Mouse (Mus musculus): Measurements from ENCODE around the gene Dcdc2b. TPM values are rescaled to one million over a fixed set of nuclear protein-coding genes. Genes with fewer than 3 reads are reported as not detected.
A peak's percentile ranks its signal among the peaks of the same experiment; 100 is the strongest.

The Dcdc2b gene
- total RNA-seq, 2 experiments from 2014 or later, result 1.2 TPM

- intact Hi-C loops (cut with DNase I), result no loop called here
- DNase-seq, result no peak
Observed at GRCm38 (mm10) chr4:129622120-129622802, 8.2 kb upstream of the Dcdc2b start.

GRCm38 (mm10) chr4:129621283-129621841 lies 7.3 kb upstream of the Dcdc2b start:
- peak in 1 of 2 experiments; percentile 44 for DNase-seq
- intact Hi-C loops (cut with DNase I), result no loop called here

DNA sequence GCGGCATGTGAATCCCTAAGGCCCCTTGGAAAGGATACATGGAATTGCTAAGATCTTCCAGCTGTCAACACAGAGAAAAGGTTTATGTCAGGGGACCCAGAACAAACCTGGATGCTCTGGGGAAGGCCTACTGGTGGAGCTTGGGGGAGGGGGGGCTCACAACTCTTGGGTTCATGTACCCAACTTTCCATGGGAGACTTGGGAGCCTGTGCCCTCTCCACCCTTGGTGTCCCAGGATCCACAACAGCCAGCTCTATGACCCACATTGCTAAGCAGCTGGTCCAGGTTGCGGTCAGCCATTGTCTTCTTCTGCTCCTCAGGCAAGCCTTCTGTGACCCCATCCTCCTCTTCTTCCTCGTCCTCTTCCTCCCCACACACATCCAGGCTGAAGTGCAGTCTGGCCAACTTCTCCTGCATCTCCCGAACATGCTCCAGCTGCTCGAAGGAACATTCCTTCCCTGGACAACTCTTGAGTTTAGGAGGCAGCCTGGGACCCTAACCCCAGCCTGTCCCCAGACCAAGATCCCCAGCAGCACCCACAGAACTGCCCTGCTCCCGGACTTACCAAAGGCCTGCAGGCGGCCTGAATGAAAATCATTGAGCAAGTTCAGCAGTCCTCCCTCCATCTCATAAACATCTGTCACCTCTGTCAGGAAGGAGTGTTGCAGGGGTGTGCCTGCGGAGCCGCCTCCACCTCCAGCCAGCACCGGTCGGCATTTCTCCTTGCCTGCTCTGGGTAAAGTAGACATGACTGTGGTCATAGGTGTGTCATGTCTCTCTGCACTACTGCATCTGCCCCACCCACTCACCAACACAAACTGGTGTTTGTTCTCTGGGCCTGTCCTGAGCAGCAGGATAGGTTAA lies 6.6 kb upstream of the Dcdc2b start:
- intact Hi-C loops (cut with DNase I), result no loop called here
- DNase-seq, result no peak

DNA sequence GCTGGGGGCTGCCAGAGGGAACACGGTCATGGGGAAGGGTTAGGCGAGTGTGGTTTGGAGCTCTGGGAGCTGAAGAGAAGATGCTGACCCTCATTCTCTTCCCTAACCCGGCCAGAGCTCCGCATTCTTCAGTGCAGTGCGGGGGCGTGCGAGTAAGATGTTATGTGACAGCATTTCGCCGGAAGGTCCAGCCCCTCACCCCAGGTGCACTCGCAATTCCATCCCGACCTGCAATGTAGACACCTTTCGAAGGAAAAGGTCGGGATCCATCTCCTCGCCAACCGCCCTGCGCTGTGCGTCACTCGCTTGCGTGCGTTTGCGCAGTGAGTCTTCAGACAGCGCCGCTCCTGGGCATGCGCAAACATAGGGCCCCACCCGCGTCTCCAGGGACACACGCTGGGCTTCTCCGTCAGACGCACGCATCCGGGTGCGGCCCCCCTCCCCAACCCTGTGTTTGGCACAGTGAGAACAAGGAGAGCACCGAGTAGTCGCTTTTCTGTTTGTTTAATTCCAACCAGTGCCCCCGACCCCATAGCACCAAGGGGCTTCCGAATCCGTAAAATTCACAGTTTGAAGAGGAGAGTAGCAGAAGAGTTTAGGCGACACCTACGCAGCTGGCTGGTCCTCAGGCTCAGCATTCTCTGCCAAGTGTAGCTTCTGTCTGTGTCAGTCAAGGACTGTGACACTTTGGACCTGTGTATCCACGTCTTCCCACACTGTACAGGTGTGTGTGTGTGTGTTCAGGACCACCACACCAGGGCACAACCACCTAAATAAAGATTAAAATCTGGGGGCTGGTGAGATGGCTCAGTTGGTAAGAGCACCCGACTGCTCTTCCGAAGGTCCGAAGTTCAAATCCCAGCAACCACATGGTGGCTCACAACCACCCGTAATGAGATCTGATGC lies 5.0 kb upstream of the Dcdc2b start, which contains the start of gene Iqcc:
Iqcc (minus strand) TSS at position 314 of the 906 bp plus-strand sequence.
- intact Hi-C loops (cut with DNase I), result no loop called here
- peak; percentile 96 to 97 for DNase-seq

GRCm38 (mm10) chr4:129618031-129618430 lies 4.0 kb upstream of the Dcdc2b start:
- intact Hi-C loops (cut with DNase I), result no loop called here
- DNase-seq, result no peak

GRCm38 (mm10) chr4:129617121-129617641 lies 3.1 kb upstream of the Dcdc2b start:
- intact Hi-C loops (cut with DNase I), result no loop called here
- no peak for DNase-seq

- intact Hi-C loops (cut with DNase I), result no loop called here
Observed at GRCm38 (mm10) chr4:129616631-129617030, 2.6 kb upstream of the Dcdc2b start.

DNA sequence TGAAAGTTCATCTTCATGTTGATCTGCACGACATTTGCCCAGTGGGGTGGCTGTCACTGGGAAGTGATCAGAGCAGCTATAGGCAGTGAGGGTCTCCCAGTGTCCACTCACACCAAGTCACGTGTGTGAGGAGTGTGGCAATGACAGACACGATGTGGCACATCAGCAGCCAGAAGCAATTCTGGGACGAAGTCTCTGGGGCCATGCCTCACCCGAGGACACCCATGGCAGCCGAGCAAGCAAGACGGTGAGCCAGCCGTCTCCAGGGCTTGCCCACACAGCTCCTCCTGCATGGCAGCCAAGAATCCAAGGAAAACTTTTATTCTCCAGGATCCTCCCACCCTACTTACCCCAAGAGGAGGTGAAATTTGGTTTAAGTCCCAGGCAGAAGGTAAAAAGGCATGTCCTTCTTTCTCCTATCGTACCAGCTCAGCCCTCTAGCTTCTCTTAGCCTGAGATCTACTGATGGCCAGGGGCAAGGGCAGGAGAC lies 1.8 kb upstream of the Dcdc2b start:
- intact Hi-C loops (cut with DNase I), result no loop called here
- DNase-seq, result no peak

More at GRCm38 (mm10) chr4:129616631-129617030, 2.6 kb upstream of the Dcdc2b start:
- DNase-seq, result no peak

GRCm38 (mm10) chr4:129610472-129610871 lies 3.6 kb downstream of the Dcdc2b start:
- intact Hi-C loops (cut with DNase I), result no loop called here
- DNase-seq, result no peak

DNA sequence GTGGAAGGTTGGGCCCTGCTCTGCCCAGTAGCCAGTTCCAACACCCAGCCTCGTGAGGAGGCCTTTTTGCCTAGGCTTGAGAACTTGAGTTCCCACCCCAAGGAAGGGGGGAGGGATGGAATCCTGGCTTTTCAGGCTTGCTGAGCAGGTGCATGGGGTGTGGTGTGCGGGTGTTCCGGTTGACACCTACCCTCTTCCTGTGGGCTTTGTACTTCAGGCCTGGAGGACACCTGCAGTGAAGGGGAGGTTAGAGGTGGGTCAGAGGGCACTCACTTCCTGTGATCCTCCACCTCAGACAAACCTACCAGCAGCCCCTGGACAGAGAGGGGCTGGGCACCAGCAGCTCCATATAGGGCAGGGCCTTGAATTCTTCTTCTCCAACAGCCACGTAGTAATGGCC lies 4.0 kb downstream of the Dcdc2b start:
- intact Hi-C loops (cut with DNase I), result no loop called here

DNA sequence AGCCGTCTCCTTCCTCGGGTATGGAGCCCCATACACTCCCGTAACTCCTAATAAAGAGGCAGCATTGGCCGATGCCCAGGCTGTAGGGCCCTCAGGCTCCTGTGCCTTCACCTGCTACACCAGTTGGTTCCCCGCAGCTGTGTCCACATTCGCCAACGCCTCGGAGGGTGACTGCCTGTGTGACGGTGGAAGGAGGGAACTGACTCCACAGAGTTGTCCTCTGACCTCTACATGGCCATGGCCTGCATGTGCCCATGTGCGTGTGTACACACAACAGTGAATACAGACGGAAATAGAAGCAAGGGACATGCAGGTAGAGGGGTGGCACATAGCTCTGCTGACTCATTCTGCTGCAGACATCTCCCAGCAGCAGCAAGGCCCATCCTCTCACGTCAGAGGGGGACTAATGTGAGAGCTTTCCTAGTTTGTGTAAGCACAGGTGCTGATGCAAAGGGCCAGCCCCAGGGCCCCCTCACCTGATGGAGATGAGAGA lies 4.9 kb downstream of the Dcdc2b start:
- intact Hi-C loops (cut with DNase I), result loop anchor here (2.0 to 5.0 kb wide), 5 partner anchors 24 to 272 kb away; partner anchors contain the start of genes Rbbp4 and Zbtb8os
- no peak for DNase-seq

More for the DNA sequence above, 4.0 kb downstream of the Dcdc2b start:
- no peak for DNase-seq

- intact Hi-C loops (cut with DNase I), result loop anchor here (2.0 to 5.0 kb wide), 5 partner anchors 24 to 271 kb away; partner anchors contain the start of genes Rbbp4 and Zbtb8os
- DNase-seq, result peak; percentile 79 to 90
Observed at GRCm38 (mm10) chr4:129608426-129609025, 5.5 kb downstream of the Dcdc2b start.

- peak; percentile 83 to 86 for DNase-seq
- intact Hi-C loops (cut with DNase I), result no loop called here
Observed at GRCm38 (mm10) chr4:129600233-129601158, 13.6 kb downstream of the Dcdc2b start, which contains the start of the genes Eif3i and Tmem234. Gene Eif3i, minus strand, starts transcription at chr4:129600648. Gene Tmem234, plus strand, starts transcription at chr4:129600668.

- no peak for DNase-seq
- intact Hi-C loops (cut with DNase I), result no loop called here
Observed at GRCm38 (mm10) chr4:129588865-129589264, 25.2 kb downstream of the Dcdc2b start.

- DNase-seq, result no peak
- intact Hi-C loops (cut with DNase I), result no loop called here
Observed at GRCm38 (mm10) chr4:129586943-129587342, 27.1 kb downstream of the Dcdc2b start.

DNA sequence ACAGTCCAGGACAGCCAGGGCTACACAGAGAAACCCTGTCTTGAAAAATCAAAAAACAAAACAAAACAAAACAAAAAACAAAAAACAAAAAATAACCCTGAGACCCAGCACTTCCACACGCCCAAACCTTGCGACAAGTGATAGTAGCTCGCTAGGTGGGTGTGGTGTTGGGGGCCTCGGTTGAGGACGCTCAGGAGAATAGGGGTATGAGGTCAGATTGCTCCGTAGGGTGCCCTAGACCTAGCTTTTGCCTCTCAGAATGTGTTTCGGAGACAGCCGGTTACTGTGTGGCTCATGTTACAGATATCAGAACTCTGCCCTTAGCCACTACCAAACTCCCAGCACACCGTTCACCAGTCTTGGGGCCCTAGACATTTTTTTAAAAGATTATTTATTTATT lies 28.3 kb downstream of the Dcdc2b start:
- DNase-seq, result no peak
- intact Hi-C loops (cut with DNase I), result loop anchor here (2.0 kb wide), 1 partner anchor 23 kb away; no protein-coding TSS in a partner anchor

- intact Hi-C loops (cut with DNase I), result loop anchor here (2.0 kb wide), 1 partner anchor 24 kb away; no protein-coding TSS in a partner anchor
- peak; percentile 88 to 92 for DNase-seq
Observed at GRCm38 (mm10) chr4:129584884-129585608, 29.0 kb downstream of the Dcdc2b start.
